Mouse (Mus musculus): ENCODE data around the gene Sdk2. TPM values are rescaled to one million over a fixed set of nuclear protein-coding genes. Genes with fewer than 3 reads are reported as not detected.

Sdk2 gene
- polyA plus RNA-seq, 1 experiment from 2014 or later: 5.0 TPM

DNA sequence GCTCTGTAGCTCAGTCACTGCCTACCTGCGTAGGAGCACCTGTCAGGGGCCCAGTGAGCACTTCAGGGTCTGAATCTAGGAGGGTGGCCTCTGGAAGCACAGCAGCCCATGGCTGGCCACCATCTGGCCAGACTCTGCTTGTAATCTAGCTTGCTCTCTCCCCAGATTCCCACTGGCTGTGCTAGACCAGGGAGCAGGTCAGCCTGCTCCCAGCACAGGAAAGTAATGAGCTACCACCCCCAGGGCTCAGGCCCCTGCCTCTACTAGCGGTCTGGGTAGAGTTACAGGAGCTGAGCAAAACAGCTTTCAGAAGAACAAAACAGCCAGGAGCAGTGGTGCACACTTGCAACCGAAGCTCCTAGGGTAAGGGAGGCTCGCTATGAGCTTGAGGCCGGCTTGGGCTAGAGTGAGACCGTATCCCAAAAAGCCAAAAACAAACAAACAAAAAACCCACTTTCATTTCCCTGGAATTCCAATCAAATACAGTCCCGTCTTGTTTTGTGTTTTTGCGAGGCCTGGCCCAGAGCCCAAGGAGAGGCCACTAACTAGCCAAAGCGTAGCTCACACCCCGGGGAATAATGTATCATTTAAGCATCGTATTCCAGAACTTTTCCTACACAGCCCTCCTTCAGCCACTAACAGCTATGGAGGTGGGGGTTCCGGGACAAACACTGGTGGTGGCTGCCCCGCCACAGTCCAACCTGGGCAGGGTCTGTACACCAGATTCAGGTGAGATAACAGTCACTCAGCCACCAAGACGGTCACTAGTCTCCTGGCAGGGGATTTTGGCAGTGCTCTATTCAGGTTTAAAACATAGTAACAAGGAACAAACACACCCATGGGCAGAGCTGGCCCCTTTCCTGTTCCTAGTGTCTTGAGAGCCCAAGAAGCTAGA is 339.6 kb downstream of the Sdk2 start:
- no peak overlapping the region for H3K27ac ChIP-seq
- H3K36me3 ChIP-seq: peaks cover 53% of the 10 kb centered on the region
- WGBS: 93% methylated on average over 14 of the region's 14 CpGs

More for the DNA sequence above, 339.6 kb downstream of the Sdk2 start:
- H3K4me1 ChIP-seq (replicated peaks): peaks cover 21% of the 10 kb centered on the region
- no peaks in the 10 kb centered on the region for H3K27me3 ChIP-seq
- H3K4me2 ChIP-seq (replicated peaks): no peak overlapping the region
- no peaks in the 10 kb centered on the region for H3K9me3 ChIP-seq
- no peak for ATAC-seq
- H3K9ac ChIP-seq (replicated peaks): no peak overlapping the region
- no peak overlapping the region for H3K4me3 ChIP-seq (replicated peaks)

Data from midbrain, embryonic 13.5 days (tissue).